Mouse (Mus musculus): ENCODE results near the gene Angel2.

DNA sequence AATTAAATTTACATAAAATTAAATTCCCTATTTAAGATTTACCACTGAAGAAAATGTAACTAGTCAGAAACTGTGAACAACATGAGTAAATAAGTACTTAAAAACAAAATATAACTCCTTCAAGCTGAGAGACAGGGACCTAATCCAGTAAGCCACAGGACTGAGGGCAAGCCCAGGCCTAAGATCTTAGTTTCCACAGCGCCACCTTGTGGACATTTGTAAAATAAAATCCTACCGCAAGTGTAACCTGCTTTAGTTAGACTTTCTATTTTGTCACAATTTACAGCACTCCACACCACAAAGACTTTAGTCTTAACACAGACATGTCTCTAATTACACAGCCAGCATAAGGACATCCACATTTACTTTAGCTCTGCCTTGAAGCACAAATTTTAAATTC, 43.5 kb upstream of the Angel2 start:
- no peak for TF ChIP-seq POLR2A (IDR thresholded peaks at IDR 0.05; ENCODE audit: low read depth, low read length)
- peak; percentile 26; the same call in 1 of the 2 replicates for TF ChIP-seq CTCF (IDR thresholded peaks at IDR 0.05; ENCODE audit: borderline replicate concordance, insufficient read depth, low read length)
